Mouse (Mus musculus) ES-E14 (cell line): ENCODE measurements at regions not wholly inside any gene's neighbourhood (a gene's known extent, or its start where the extent isn't known, plus 50 kb on each side); places are given as distances from the start of the nearest gene placed in this dataset.

Experiments used
- DNase-seq: peaks from one replicate; pipeline ENCODE4 v3.0.0-alpha.2; 2013; ENCODE audit warnings: low read depth, low spot score
- H3K27ac ChIP-seq: 2 replicates; pipeline ENCODE4 v1.5.1; 2012; ENCODE audit warnings: low read depth, mild to moderate bottlenecking, low read length, moderate library complexity, mixed read lengths; ENCODE audit not compliant: poor library complexity, insufficient read depth, severe bottlenecking
- H3K36me3 ChIP-seq: 2 replicates; pipeline ENCODE4 v1.6.1; 2012; ENCODE audit warnings: mild to moderate bottlenecking, low read length, moderate library complexity, mixed read lengths; ENCODE audit not compliant: control insufficient read depth, poor library complexity, insufficient read depth, severe bottlenecking
- H3K4me1 ChIP-seq, 2 experiments: fragments of 150-350 bp in 1 of 2; sonication (generic) in 1 of 2; 2 replicates each; pipeline ENCODE4 v1.6.1; 2012; ENCODE audit warnings: low read length in 2 of 2, mild to moderate bottlenecking in 1 of 2, mixed read lengths in 1 of 2; ENCODE audit not compliant: control insufficient read depth in 2 of 2, insufficient read depth in 2 of 2, poor library complexity in 1 of 2
- H3K4me3 ChIP-seq, 2 experiments: fragments of 150-350 bp in 1 of 2; sonication (generic) in 1 of 2; 2 replicates each; pipeline ENCODE4 v1.5.1; 2012; ENCODE audit warnings: low read length in 2 of 2, low read depth in 1 of 2, mild to moderate bottlenecking in 1 of 2, mixed read lengths in 1 of 2; ENCODE audit not compliant: insufficient read depth in 1 of 2, poor library complexity in 1 of 2, severe bottlenecking in 1 of 2
- H3K9ac ChIP-seq: 2 replicates; pipeline ENCODE4 v1.6.1; 2012; ENCODE audit warnings: low read depth, mild to moderate bottlenecking, low read length, mixed read lengths; ENCODE audit not compliant: poor library complexity, insufficient read depth, severe bottlenecking
- H3K9me3 ChIP-seq: fragments of 150-350 bp; sonication (generic); 2 replicates; pipeline ENCODE4 v1.6.1; 2012; ENCODE audit warnings: low read depth, mild to moderate bottlenecking, low read length; ENCODE audit not compliant: control insufficient read depth, insufficient read depth
- CHD2 ChIP-seq: IDR thresholded peaks from 2 replicates; pipeline ENCODE4 v1.6.1; 2014; ENCODE audit warnings: mild to moderate bottlenecking, low read depth, low read length, inconsistent platforms
- HCFC1 ChIP-seq: IDR thresholded peaks from 2 replicates; pipeline ENCODE4 v1.6.1; 2012; ENCODE audit warnings: low read length, inconsistent platforms, borderline replicate concordance; ENCODE audit not compliant: insufficient read depth
- MAFK ChIP-seq: IDR thresholded peaks from 2 replicates; pipeline ENCODE4 v1.6.1; 2014; ENCODE audit warnings: mild to moderate bottlenecking, low read depth, low read length, inconsistent platforms; ENCODE audit not compliant: insufficient read depth
- ZC3H11A ChIP-seq: IDR thresholded peaks from 2 replicates; pipeline ENCODE4 v1.6.1; 2012; ENCODE audit warnings: low read depth, mild to moderate bottlenecking, inconsistent platforms, low read length, borderline replicate concordance
- ZNF384 ChIP-seq: IDR thresholded peaks from 2 replicates; pipeline ENCODE4 v1.6.1; 2012; ENCODE audit warnings: low read depth, low read length, inconsistent platforms
- in situ Hi-C, 2 experiments: fragments of 600-800 bp; cut with MboI; formaldehyde crosslinking; loops; one replicate each; pipeline ENCODE4 v1.15.1; 2025; ENCODE audit warnings: low sequenced_read_pairs in 2 of 2, inconsistent platforms in 1 of 2; ENCODE audit not compliant: unreplicated experiment in 2 of 2

- Histone ChIP-seq H3K4me3 (no peak overlapping the region), H3K9ac (no peak overlapping the region), H3K9me3 (no peaks in the 10 kb centered on the region), H3K27ac (no peak overlapping the region), H3K36me3 (no peaks in the 10 kb centered on the region), H3K4me1 (0 out of 4 replicates have a peak, but pooled peaks cover 0 to 2% of the 10 kb centered on the region in 2 experiments)
- no peak for TF ChIP-seq ZNF384
- no peak for TF ChIP-seq HCFC1
- no peak for TF ChIP-seq ZC3H11A
- in situ Hi-C loops, result no loop called here
- no peak for DNase-seq
Measured at GRCm38 (mm10) chr17:7578003-7578402, 192.7 kb upstream of the Unc93a2 start.

GRCm38 (mm10) chr17:7577227-7577626, 192.0 kb upstream of the Unc93a2 start:
- H3K4me3 ChIP-seq, result no peak overlapping the region
- H3K27ac ChIP-seq, result no peak overlapping the region
- H3K4me1 ChIP-seq, result 0 out of 4 replicates have a peak, but pooled peaks cover 0 to 2% of the 10 kb centered on the region in 2 experiments
- TF ChIP-seq CHD2 (no peak), ZNF384 (no peak), ZC3H11A (no peak), MAFK (no peak), HCFC1 (no peak)
- in situ Hi-C loops, result no loop called here
- no peak overlapping the region for H3K9ac ChIP-seq
- H3K9me3 ChIP-seq, result no peaks in the 10 kb centered on the region
- no peaks in the 10 kb centered on the region for H3K36me3 ChIP-seq
- no peak for DNase-seq

- Histone ChIP-seq H3K36me3 (no peaks in the 10 kb centered on the region), H3K27ac (no peak overlapping the region), H3K4me3 (no peak overlapping the region), H3K9ac (no peak overlapping the region), H3K4me1 (peaks cover 0 to 4% of the 10 kb centered on the region in 2 experiments; a peak in 1 of 4 replicates), H3K9me3 (no peaks in the 10 kb centered on the region)
- in situ Hi-C loops, result no loop called here
- DNase-seq, result no peak
- TF ChIP-seq CHD2, result no peak
- no peak for TF ChIP-seq MAFK
Measured at GRCm38 (mm10) chr17:7571481-7571880, 186.2 kb upstream of the Unc93a2 start.

GRCm38 (mm10) chr17:7568482-7568881, 183.2 kb upstream of the Unc93a2 start:
- Histone ChIP-seq H3K9ac (no peak overlapping the region), H3K4me3 (no peak overlapping the region), H3K9me3 (no peaks in the 10 kb centered on the region), H3K36me3 (no peaks in the 10 kb centered on the region), H3K4me1 (peaks cover 0 to 9% of the 10 kb centered on the region in 2 experiments; a peak in 1 of 4 replicates), H3K27ac (no peak overlapping the region)
- in situ Hi-C loops, result no loop called here
- TF ChIP-seq ZC3H11A (no peak), ZNF384 (no peak), MAFK (no peak), HCFC1 (no peak), CHD2 (no peak)
- no peak for DNase-seq

- Histone ChIP-seq H3K27ac (no peak overlapping the region), H3K4me1 (peaks cover 0 to 11% of the 10 kb centered on the region in 2 experiments; a peak in 1 of 4 replicates), H3K9ac (no peak overlapping the region), H3K4me3 (no peak overlapping the region), H3K36me3 (no peaks in the 10 kb centered on the region), H3K9me3 (no peaks in the 10 kb centered on the region)
- in situ Hi-C loops, result no loop called here
- DNase-seq, result no peak
- no peak for TF ChIP-seq HCFC1
- TF ChIP-seq ZC3H11A, result no peak
- TF ChIP-seq ZNF384, result no peak
- no peak for TF ChIP-seq MAFK
- no peak for TF ChIP-seq CHD2
Measured at GRCm38 (mm10) chr17:7565771-7566170, 180.5 kb upstream of the Unc93a2 start.
